Mouse (Mus musculus): ENCODE measurements around the gene Sema3g.

GRCm38 (mm10) chr14:31213868-31214267, 3.8 kb upstream of the Sema3g start:
- TF ChIP-seq TAL1 (IDR thresholded peaks at IDR 0.05; ENCODE audit: low read length) (no peak), GATA1 (IDR thresholded peaks at IDR 0.05; ENCODE audit: low read length) (no peak)

All from erythroblast, embryonic 14.5 days (primary cell).